Mouse (Mus musculus) intestine, embryonic 14.5 days (tissue): ENCODE measurements around the gene Nap1l2. TPM values are rescaled to one million over a fixed set of nuclear protein-coding genes. Genes with fewer than 3 reads are reported as not detected.

Source experiments
- ATAC-seq: fragments of 200-750 bp; cut with Nextera tagmentation; replicated peaks from 2 replicates; pipeline ENCODE4 v1.8.0; 2017; ENCODE audit warnings: low read depth, moderate number of reproducible peaks, moderate TSS enrichment, moderate library complexity; ENCODE audit not compliant: low FRiP score, low TSS enrichment
- DNase-seq: peaks from one replicate; pipeline ENCODE4 v3.0.0-alpha.2; 2018; ENCODE audit warnings: low spot score
- H3K27ac ChIP-seq: fragments of 300-500 bp; sonication (generic); 2 replicates; pipeline ENCODE4 v1.5.1; 2014; ENCODE audit warnings: low read depth, mild to moderate bottlenecking, control low read depth
- H3K27me3 ChIP-seq: fragments of 300-500 bp; sonication (generic); replicated peaks from 2 replicates; pipeline ENCODE4 v1.6.1; 2014; ENCODE audit warnings: low read length, control low read depth; ENCODE audit not compliant: control insufficient read depth, insufficient read depth
- H3K36me3 ChIP-seq: fragments of 300-500 bp; sonication (generic); 2 replicates; pipeline ENCODE4 v1.6.1; 2014; ENCODE audit warnings: low read length, control low read depth; ENCODE audit not compliant: control insufficient read depth, insufficient read depth
- H3K4me1 ChIP-seq: fragments of 300-500 bp; sonication (generic); replicated peaks from 2 replicates; pipeline ENCODE4 v1.6.1; 2014; ENCODE audit warnings: low read length, control low read depth, mixed read lengths; ENCODE audit not compliant: control insufficient read depth, insufficient read depth
- H3K4me2 ChIP-seq: fragments of 300-500 bp; sonication (generic); 2 replicates; pipeline ENCODE4 v1.6.1; 2014; ENCODE audit warnings: low read length
- H3K4me3 ChIP-seq: fragments of 300-500 bp; sonication (generic); 2 replicates; pipeline ENCODE4 v1.5.1; 2014; ENCODE audit warnings: low read depth, low read length, control low read depth, mixed read lengths
- H3K9ac ChIP-seq: fragments of 300-500 bp; sonication (generic); 2 replicates; pipeline ENCODE4 v1.6.1; 2014; ENCODE audit warnings: mild to moderate bottlenecking, low read length
- H3K9me3 ChIP-seq: fragments of 300-500 bp; sonication (generic); 2 replicates; pipeline ENCODE4 v1.6.1; 2016; ENCODE audit warnings: low read length, control low read depth; ENCODE audit not compliant: control insufficient read depth
- WGBS: fragments of 180-500 bp; shearing (Covaris S2); extraction: QIAGEN DNeasy Blood & Tissue Kit; methylation state at CpG from one replicate; pipeline ENCODE4 v1.1.7; 2014; 5-methylcytosine and 5-hydroxymethylcytosine counted together
- polyA plus RNA-seq: library from polyadenylated mRNA; unstranded; fragments of >200 nt; fragmentation: Nextera tagmentation; extraction: Ambion mirVana; gene quantifications from 2 replicates; pipeline ENCODE4 v1.2.1, GENCODE M21; 2014

Gene Nap1l2
- polyA plus RNA-seq, 1 experiment from 2014 or later = 3.0 TPM

DNA sequence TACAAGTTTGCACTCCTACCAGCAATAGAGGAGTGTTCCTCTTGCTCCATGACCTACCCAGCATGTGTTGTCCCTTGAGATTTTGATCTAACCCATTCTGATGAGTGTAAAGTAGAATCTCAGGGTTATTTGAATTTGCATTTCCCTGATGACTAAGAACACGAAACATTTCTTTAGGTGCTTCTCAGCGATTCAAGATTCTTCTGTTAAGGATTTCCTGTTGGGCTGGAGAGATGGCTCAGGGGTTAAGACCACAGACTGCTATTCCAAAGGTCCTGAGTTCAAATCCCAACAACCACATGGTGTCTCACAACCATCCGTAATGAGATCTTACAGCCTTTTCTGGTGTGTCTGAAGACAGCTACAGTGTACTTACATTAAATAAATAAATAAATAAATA lies 47.9 kb downstream of the Nap1l2 start:
- Histone ChIP-seq H3K9ac (no peak overlapping the region), H3K9me3 (no peaks in the 10 kb centered on the region), H3K4me2 (no peak overlapping the region), H3K27me3 (no peaks in the 10 kb centered on the region), H3K27ac (no peak overlapping the region), H3K36me3 (no peaks in the 10 kb centered on the region), H3K4me3 (no peak overlapping the region), H3K4me1 (no peaks in the 10 kb centered on the region)
- ATAC-seq (no peak), DNase-seq (no peak)
- 77% methylated on average over 3 of the region's 3 CpGs for WGBS

Other genes with a start within 250 kb of the Nap1l2 start
- gene Cdx4, start 134.8 kb upstream of the Nap1l2 start, polyA plus RNA-seq = not detected in 2 replicates
- gene Chic1, start 169.8 kb upstream of the Nap1l2 start, polyA plus RNA-seq = 6.0 and 6.1 TPM in 2 replicates
- gene Tsx, start 227.8 kb upstream of the Nap1l2 start, polyA plus RNA-seq = 0.38 and 0.77 TPM in 2 replicates
- gene Gm26992, start 235.4 kb upstream of the Nap1l2 start, polyA plus RNA-seq = not detected in 2 replicates